Mouse (Mus musculus) thymus, postnatal 10 days (tissue): Measurements from ENCODE around the gene Vgll4.

ENCODE experiments used
- DNase-seq, 2 experiments: peaks; one replicate each; pipeline ENCODE4 v3.0.0; 2021; ENCODE audit warnings: low spot score in 2 of 2

Gene Vgll4

DNA sequence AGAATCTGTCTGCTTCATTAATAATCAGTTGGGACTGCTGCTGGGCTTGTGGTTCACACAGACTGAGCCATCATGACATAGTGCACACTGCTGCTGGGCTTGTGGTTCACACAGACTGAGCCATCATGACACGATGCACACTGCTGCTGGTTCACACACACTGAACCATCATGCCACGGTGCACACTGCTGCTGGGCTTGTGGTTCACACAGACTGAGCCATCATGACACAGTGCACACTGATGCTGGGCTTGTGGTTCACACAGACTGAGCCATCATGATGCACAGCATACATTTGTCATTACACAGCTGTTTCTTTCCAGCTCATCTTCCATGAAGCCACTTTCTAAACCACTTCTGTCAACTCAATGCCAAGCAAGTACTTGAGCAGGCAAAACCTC, 30.1 kb downstream of the Vgll4 start:
- no peak for DNase-seq

DNA sequence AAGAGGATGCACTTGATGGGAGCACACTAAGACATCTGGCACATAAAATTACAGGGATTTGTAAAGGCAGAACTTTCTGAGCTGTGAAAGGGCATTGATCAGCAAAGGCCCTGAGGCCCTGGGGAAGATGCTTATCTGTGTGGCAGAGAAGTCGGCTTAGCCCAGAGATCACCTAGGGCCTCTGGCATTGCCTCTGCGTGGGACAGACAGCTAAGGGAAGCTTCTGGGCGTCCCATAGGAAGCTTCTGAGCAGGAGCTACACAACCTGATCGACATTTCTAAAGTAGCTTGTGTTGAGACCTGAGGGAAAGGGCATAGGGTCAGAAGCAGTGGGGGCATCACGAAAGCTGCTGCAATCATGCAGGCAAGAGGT, 32.9 kb downstream of the Vgll4 start:
- no peak for DNase-seq

DNA sequence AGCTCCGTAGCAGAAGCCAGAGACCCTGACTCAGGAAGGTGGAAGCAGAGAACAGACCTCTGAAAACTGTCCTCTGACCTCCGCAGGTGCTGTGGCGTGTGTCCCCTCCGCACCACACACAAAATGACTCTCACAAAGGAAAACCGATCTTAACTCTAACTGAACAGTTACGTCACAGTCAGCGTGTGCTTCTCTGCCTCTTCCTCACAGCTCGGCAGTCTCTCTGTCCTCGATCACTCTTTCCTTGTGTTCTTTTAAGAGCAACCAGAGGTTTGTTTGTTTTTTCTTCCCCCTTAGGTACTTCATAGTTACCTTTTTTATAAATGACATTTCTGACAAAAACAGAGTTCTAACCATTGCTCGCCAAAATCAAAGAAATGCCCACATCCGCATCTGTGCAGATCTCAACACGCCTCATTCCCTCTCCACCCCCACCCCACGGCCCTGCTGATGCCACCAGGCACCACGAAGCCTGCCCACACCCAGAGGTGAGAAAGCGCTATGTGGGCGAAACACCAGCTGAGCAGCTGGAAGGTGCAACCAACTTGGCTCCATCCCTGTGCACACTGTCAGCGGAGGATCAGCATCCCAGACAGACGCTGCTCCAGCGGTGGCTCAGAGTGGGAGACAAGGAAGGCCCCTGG, 33.4 kb downstream of the Vgll4 start:
- no peak for DNase-seq

DNA sequence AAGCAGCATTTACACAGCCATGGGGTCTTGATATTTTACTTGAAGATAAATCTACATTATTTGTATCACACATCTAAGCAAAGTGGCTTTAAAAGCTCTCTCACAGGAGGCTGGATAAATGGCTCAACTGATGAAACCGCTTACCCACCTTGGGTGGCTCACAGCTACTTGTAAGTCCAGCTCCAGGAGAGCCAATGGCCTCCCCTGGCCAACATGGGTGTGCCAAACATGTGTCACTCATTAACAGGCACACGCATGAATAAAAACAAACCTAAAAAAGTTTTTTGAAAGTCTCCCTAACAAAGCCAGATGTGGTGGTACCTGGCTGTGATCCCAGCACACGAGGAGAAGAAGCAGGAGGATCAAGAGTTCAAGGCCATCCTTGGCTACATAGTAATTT, 34.4 kb downstream of the Vgll4 start:
- no peak for DNase-seq

DNA sequence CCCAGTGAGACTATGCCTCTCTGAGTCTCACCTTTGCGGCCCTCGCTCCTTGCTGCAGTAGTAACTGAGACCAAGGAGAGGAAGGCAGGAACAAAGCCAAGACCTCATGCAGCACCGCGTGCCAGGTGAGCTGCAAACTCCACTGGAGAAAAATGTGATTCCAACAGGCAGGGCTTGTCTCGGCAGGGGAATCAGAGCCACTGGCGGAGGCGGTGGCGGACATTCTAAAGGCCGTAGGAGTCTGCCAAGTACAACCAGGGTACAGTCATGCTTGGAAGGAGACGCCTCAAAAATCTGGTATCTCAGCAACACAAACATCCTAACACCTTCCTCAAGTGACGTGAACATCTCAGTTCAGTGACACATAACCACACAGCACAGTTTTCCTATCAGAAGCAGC, 35.7 kb downstream of the Vgll4 start:
- no peak for DNase-seq

DNA sequence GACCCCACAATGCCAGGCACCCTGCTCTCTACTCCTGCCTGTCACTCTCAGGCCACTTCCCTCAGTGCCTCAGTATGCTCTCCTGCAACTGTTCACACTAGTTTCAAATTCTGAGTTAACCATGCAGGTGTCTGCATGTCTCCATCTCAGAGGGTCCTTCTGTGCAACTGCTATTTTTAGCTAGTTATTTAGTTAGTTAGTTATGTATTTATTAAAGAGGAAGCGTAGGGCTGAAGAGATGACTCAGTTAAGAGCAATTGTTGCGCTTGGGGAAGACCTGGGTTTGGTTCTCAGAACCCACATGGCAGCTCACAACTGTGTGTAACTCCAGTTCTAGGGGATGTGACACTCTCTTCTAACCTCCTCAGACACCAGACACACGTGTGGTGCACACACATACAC, 36.8 kb downstream of the Vgll4 start:
- no peak for DNase-seq

DNA sequence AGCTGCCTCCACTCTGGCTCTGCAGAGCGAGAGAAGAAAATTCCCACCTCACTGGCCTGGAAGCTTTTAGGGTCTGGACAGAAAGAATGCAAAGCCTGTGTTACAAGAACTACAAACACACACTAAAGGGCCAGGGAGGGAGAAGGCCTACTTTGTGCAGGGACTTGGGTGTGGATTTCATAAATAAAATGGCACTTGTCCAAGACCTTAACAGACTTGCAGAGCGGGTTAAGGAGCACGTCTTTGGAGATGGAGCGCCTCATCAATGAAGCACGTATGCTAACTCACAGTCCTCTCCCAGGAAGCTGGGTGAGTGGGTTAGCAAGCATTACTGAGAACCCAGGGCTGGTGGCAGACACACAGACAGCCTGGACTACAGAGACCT, 37.7 kb downstream of the Vgll4 start:
- no peak for DNase-seq

DNA sequence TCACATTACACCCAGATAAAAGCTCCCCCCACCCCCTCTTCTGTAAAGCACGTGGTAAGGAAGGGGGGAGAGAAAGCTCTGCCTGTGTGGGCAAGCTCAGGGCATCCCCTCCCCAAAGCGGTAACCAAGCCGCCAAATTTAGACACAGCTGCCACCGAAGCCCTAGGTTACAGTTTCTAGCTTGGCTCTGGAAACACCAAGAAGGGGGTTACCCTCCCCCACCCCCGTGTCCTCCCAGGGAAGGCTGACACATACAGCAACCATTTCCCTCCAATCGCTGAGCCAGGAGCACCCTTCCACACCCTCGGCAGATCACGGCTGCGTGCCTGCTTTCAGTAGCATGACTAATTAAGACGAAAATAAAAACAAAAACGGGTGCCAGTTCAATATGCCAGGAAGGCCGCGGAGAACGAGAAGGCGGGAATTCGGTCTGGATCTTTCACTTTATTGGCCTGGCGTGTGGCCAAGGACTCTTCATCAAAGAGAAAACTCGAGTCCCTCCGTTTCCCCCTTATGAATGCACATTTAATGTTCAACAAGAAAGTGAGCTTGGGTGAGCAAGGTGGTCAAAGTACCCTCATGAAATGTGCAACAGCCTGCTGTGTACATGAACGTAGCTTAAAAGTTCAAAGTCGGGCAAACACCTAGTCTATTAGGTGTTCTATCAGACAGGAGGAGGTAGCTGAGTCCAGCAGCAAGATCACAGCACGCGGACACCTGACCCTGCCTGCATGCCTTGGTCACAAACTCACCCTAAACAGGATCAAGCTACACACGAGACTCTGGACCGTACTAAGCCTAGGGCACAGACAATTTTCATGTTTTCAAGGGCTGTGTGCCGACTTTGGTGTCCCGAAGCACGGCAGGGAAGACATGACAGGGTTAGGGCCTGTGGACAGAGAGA, 38.3 kb downstream of the Vgll4 start:
- no peak for DNase-seq

DNA sequence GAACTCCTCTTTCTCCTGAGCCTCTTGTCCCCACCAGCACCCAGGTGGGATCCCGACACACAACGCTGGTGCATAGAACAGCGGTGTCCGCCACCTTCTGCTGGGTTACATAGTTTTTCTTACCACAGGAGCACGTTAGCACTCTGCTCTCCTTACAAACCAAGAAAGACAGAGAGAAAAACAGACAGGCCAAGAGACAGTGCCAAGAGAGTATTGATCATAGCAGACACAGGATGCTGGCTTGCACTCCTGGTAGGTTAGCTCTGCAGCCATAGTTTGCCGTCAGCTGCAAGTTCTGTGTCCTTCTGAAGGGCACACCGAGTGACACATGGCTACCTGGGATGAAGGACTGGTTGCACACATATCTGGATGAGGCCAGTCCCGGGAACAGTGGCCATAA, 39.1 kb downstream of the Vgll4 start:
- DNase-seq: no peak

DNA sequence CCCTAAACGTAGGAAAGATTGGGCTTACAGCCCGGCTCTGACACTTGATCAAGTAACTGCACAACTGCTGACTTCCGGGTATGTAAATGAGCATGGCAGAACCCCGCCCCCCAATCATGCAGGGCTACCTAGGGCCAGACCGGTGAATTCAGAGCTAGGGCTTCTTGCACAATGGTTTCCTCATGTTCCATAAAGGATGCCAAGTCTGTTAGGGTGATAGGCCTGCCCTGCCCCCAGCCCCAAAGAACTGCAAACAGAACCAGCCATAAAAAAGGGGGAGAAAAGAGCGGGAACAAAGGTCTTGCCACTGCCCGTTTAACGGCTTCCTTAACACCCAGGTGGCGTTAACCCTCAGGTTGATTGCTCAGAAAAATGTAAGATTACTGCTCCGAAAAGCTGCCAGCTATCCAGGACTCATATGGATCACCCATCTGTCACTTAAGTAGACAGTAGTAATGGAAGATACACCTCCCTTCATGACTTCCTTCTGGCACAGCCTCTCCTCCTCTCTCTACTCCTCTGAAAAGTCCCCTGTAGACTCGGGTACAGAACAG, 39.7 kb downstream of the Vgll4 start:
- peak; percentile 44 to 50 for DNase-seq

DNA sequence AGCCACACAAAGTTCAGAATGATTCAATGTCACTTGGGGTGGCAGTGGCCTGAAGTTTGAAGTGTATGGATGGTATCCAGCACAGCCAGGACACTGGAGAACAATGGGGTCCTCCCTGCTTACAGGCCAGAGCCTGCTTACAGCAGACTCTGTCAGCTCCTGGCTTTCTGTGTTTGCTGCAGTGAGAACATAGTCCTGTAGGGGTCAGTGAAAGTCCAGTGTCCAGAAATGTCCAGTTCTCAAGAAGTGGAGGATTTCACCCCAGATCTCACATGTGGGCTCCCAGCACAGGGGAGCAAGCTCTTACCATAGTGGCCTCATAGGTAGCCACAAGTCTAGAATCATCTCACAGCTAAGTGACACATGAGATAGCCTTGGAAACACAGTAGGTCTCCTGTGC, 40.4 kb downstream of the Vgll4 start:
- DNase-seq: no peak

DNA sequence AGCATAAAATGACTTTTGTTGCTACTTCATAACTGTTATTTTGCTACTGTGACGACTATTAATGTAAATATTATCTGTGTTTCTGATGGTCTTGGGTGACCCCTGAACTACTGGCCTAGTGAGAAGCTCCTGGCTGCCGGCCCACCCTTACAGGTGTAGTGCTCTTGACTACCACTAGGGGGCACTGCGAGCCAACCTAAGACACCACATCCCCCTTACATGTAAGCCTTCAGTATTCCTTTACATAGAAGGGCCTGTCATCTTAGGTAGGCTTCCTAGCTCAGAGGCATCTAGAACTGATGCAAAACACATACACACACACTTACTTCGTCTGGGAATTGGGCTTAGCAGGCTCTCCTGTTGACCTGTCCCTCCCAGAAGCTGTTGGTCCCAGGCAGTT, 41.3 kb downstream of the Vgll4 start:
- DNase-seq: peak; percentile 50 to 74

DNA sequence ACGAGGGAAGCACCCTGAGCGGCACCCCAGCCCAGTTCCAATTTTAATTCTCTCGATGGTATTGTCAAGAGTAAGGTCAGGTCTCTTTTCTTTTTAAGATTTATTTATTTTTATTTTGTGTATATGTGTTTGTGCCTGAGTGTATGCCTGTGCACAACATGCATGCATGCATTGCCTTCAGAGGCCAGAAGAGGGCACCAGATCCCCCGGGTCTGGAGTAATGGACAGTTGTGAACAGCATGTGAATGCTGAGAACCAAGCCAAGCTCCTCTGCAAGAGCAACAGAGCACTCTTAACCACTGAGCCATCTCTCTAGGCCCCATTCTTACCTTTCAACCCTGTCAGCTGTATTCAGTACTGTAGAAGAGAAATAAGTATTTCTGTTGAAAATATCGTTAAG, 42.4 kb downstream of the Vgll4 start:
- DNase-seq: no peak

DNA sequence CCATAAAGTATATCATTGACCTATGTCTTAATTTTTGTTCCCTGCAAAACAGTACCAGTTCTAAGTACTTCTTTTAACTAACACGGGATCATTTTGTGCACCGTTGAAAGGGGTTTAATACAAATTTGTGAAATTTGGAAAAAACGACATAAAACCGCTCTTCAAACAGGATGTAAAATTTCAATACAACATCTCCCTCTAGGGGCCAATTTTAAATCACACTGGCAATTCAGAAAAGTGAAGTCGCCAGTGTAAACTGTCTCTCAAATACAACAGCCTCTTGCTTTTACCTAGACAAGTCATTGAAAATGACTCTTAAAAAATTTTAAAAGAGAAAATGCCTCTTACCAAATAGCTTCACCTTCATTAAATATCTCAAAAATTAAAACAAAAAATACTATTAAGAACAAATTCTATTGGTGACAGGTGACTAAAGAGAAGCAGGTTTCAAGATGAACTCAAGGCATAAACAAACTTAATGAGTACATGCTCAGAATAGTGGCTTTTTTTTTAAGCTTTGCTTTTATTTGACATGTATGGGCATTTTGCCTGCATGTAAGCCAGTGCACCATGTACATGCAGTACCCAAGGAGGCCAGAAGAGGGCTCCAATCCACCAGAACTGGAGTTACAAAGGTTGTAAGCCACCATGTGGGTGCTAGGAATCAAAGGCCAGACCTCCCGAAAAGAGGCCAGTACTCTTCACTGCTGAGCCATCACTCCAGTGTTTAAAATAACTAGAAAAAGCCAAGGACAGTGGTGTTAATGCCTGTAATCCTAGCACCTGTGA, 43.2 kb downstream of the Vgll4 start:
- peak; percentile 56 to 69 for DNase-seq

DNA sequence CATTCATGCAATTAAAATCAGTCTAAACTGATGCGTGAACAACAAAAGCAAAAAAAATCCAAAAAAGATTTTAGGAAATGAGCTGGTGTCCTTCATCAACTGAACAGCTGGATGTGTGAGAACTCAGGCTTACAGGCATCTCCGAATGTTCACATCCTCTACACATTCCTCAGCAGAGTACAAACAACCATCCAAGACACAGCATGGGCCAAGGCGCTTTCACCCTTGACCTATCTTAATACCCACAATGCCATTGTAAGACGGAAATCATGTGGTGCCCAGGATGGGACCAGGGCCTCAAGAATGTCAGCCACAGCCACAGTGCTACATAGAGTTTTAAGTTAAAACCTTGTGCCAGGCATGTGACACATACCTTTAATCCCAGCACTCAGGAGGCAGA, 44.6 kb downstream of the Vgll4 start:
- no peak for DNase-seq

DNA sequence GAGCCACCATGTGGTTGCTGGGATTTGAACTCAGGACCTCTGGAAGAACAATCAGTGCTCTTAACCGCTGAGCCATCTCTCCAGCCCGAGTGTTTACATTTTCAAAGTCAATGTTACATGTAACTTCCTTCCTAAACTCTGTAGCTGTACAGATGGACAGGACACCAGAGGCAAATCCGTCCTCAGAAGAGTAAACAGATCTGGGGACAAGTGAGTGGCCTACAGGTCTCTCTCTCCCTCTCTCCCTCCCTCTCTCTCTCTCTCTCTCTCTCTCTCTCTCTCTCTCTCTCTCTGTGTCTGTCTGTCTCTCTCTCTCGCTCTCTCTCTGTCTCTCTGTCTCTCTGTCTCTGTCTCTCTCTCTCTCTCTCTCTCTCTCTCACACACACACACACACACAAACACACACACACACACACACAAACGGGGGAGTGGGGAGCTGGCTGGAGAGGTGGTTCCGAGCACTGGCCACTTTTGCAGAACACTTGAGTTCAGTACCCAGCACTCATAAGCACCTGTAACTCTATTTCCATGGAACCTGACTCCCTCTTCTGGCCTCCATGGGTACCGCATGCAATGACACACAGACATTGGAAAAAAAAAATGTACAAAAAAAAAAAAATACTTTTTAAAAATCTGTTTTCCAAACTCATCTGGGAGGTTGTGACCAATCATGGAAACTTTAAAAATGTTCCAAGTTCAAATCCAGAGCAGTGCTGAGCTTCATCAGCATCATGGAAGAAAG, 47.3 kb downstream of the Vgll4 start:
- peak; percentile 28 to 52 for DNase-seq

DNA sequence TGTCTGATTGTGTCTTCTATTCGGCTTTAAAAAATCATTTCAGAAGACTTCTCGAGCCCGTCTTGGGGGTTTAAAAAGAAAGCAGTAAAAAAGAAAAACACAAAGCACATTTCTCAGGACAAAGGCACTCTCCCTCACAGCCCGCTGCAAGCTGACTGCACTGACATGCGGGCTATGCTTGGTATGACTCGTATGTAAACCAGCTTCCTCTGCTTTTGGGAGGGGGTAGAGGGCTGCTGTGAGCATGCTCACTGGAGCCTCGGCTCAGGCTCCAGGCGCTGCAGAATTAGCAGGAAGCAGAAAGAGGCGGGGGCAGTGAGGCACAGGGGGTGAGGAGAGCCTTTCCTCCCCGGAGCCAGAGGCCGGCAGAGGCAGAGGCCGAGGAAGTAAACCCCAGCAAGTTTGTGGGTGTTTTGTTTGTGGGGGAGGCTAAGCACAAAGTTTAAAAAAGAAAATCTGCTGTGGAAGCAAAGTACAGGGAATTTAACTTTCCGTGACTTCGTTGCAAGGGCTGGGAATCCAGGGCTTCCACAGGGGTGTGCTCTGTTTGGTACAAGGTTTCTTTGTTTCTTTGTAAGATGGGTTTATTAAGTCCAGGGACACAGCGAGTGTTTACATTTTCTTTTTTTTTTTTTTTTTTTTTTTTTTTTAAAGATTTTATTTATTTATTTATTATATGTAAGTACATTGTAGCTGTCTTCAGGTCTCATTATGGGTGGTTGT, 48.0 kb downstream of the Vgll4 start:
- DNase-seq: peak; percentile 82 to 86

DNA sequence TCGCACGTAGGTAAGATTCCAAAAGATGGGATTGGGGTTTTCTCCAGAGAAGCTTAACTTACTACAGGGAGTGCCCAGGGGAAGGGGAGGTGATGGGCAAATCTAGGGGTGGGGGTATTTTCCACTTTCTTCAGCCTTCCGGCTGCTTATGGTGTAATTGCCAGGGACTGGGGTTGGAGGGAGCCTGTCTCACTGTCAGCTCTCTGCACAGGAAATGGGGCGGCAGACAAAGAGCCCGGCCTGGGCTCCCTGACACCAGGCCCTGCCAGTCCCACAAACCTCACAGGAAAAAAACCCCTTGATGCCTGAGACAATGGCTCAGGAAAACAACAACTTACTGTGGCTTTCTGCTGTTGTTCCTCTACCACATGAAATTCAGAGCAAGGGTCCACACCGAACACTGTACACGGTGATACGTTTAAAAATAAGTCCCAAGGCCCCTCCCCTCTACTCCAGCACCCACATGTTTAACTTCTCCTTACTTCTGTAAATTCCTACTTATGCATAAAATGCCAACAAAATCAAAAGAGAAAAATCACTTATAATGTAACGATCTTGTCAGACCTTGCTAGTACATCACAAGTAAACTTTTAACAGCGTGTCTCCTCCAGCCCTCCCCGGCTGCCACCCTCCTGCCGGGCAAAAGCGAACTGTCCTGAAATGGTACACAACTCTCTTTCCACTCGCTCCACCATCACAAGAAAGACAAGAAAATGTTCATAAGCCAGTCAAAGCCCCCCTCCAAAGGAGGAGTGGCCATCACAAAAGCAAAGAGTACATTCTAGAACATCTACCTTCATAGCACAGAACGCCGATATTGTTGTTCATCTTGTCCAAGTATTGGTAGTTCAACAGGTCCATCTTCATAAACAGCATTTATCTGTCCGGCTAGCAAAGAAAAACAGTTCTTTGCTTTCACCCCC, 49.0 kb downstream of the Vgll4 start:
- DNase-seq: peak; percentile 69 to 72

DNA sequence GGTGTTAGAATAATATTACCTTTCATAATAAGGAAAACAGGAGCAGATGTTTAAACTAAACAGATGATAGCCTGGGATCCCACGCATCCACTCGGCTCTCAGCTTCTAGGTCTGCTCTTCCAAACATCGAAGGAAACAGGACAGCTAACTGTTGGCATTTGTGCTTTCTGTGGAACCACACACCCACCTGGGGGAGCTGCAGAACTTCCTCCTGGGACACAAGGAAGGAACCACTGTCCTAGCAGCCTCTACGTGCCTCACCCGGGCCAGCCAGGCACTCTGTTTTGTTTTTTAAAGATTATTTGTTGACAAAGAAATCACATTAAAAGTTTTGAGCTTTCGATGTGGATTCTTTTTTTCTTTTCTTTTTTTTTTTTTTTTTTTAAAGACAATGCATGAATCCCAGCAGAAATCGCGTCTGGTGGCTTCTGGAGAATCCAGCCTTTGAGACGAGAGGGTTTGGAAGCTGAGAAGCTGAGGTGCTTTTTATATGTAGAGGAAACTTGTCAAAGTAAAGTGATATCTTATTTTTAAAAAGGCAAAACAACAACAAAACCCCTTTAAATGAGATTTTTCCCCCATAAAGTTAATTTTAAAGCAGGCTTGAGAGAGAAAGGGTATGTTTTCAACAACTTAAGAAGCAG, 50.0 kb downstream of the Vgll4 start:
- DNase-seq: no peak
